Mouse (Mus musculus) thymus, postnatal 14 days (tissue): ENCODE results near the gene Zfp697.
A peak's percentile ranks its signal among the peaks of the same experiment; 100 is the strongest.
"Not testable (repeated sequence)": the region's sequence is repeated elsewhere in the genome, so short reads cannot be mapped to it uniquely, and the experiment has no call there.

ENCODE experiments used
- DNase-seq: peaks from one replicate; pipeline ENCODE4 v3.0.0; 2021

Gene Zfp697

GRCm38 (mm10) chr3:98422926-98423325 lies 40.7 kb downstream of the Zfp697 start:
- no peak for DNase-seq

- DNase-seq = no peak
Observed at GRCm38 (mm10) chr3:98426749-98427148, 44.5 kb downstream of the Zfp697 start.

- DNase-seq = no peak
Observed at GRCm38 (mm10) chr3:98427260-98427599, 45.0 kb downstream of the Zfp697 start.

- DNase-seq = peak; percentile 64
Observed at GRCm38 (mm10) chr3:98427600-98428448, 45.6 kb downstream of the Zfp697 start.

- peak; percentile 56 for DNase-seq
Observed at GRCm38 (mm10) chr3:98428449-98428775, 46.2 kb downstream of the Zfp697 start.

GRCm38 (mm10) chr3:98428928-98429525 lies 46.8 kb downstream of the Zfp697 start:
- no peak for DNase-seq

GRCm38 (mm10) chr3:98434088-98434816 lies 52.0 kb downstream of the Zfp697 start:
- no peak for DNase-seq

- no peak for DNase-seq
Observed at GRCm38 (mm10) chr3:98435030-98435429, 52.8 kb downstream of the Zfp697 start.

- not testable (repeated sequence) for DNase-seq
Observed at GRCm38 (mm10) chr3:98442245-98442644, 60.0 kb downstream of the Zfp697 start.

GRCm38 (mm10) chr3:98443149-98443779 lies 61.0 kb downstream of the Zfp697 start:
- DNase-seq = not testable (repeated sequence)

- not testable (repeated sequence) for DNase-seq
Observed at GRCm38 (mm10) chr3:98443924-98444323, 61.7 kb downstream of the Zfp697 start.

- DNase-seq = not testable (repeated sequence)
Observed at GRCm38 (mm10) chr3:98453786-98454185, 71.5 kb downstream of the Zfp697 start.

GRCm38 (mm10) chr3:98457026-98457425 lies 74.8 kb downstream of the Zfp697 start, which contains the start of gene Gm4450:
Gene Gm4450 (minus strand): TSS chr3:98457126.
- DNase-seq = not testable (repeated sequence)

GRCm38 (mm10) chr3:98469323-98469722 lies 87.1 kb downstream of the Zfp697 start:
- not testable (repeated sequence) for DNase-seq

- DNase-seq = not testable (repeated sequence)
Observed at GRCm38 (mm10) chr3:98471057-98471456, 88.8 kb downstream of the Zfp697 start.

GRCm38 (mm10) chr3:98471499-98471898 lies 89.2 kb downstream of the Zfp697 start:
- DNase-seq = not testable (repeated sequence)

- not testable (repeated sequence) for DNase-seq
Observed at GRCm38 (mm10) chr3:98494184-98494583, 111.9 kb downstream of the Zfp697 start.

- not testable (repeated sequence) for DNase-seq
Observed at GRCm38 (mm10) chr3:98495055-98495454, 112.8 kb downstream of the Zfp697 start.

GRCm38 (mm10) chr3:98496762-98497161 lies 114.5 kb downstream of the Zfp697 start:
- not testable (repeated sequence) for DNase-seq

GRCm38 (mm10) chr3:98497401-98497800 lies 115.1 kb downstream of the Zfp697 start:
- not testable (repeated sequence) for DNase-seq

GRCm38 (mm10) chr3:98507229-98507628 lies 125.0 kb downstream of the Zfp697 start:
- not testable (repeated sequence) for DNase-seq

GRCm38 (mm10) chr3:98510414-98510813 lies 128.2 kb downstream of the Zfp697 start, which contains the start of gene Hsd3b4:
Gene Hsd3b4 (minus strand): TSS chr3:98510514.
- not testable (repeated sequence) for DNase-seq

- not testable (repeated sequence) for DNase-seq
Observed at GRCm38 (mm10) chr3:98522779-98523178, 140.5 kb downstream of the Zfp697 start.
